Mouse (Mus musculus): ENCODE measurements around the gene Plac8.

The Plac8 gene

GRCm38 (mm10) chr5:100525620-100526019 is 46.4 kb downstream of the Plac8 start:
- no peak for DNase-seq

GRCm38 (mm10) chr5:100524921-100525320 is 47.1 kb downstream of the Plac8 start:
- no peak for DNase-seq

GRCm38 (mm10) chr5:100523331-100523730 is 48.7 kb downstream of the Plac8 start:
- no peak for DNase-seq

- no peak for DNase-seq
Observed at GRCm38 (mm10) chr5:100520223-100520622, 51.8 kb downstream of the Plac8 start.

GRCm38 (mm10) chr5:100519027-100519411 is 53.0 kb downstream of the Plac8 start:
- no peak for DNase-seq

GRCm38 (mm10) chr5:100518049-100519026 is 53.7 kb downstream of the Plac8 start, which contains the start of gene Cops4:
TSS of gene Cops4 (plus strand) at chr5:100518309.
- DNase-seq = peak; percentile 99

GRCm38 (mm10) chr5:100512576-100512975 is 59.5 kb downstream of the Plac8 start:
- no peak for DNase-seq

GRCm38 (mm10) chr5:100509247-100509646 is 62.8 kb downstream of the Plac8 start:
- DNase-seq = no peak
